Mouse (Mus musculus) forebrain, embryonic 16.5 days (tissue): ENCODE results near the gene Cdc14a. TPM values are rescaled to one million over a fixed set of nuclear protein-coding genes. Genes with fewer than 3 reads are reported as not detected.
A peak's percentile ranks its signal among the peaks of the same experiment; 100 is the strongest.

ENCODE experiments used
- ATAC-seq: fragments of 200-750 bp; cut with Nextera tagmentation; 2 replicates; pipeline ENCODE4 v1.8.0; 2017; ENCODE audit warnings: mild to moderate bottlenecking, moderate library complexity
- H3K27ac ChIP-seq: fragments of 300-500 bp; sonication (generic); 2 replicates; pipeline ENCODE4 v1.5.1; 2014; ENCODE audit warnings: low read length, control low read depth
- H3K27me3 ChIP-seq: fragments of 300-500 bp; sonication (generic); replicated peaks from 2 replicates; pipeline ENCODE4 v1.6.1; 2014; ENCODE audit warnings: low read length; ENCODE audit not compliant: control insufficient read depth, insufficient read depth
- H3K36me3 ChIP-seq: fragments of 300-500 bp; sonication (generic); 2 replicates; pipeline ENCODE4 v1.6.1; 2014; ENCODE audit not compliant: control insufficient read depth, insufficient read depth
- H3K4me1 ChIP-seq: fragments of 300-500 bp; sonication (generic); replicated peaks from 2 replicates; pipeline ENCODE4 v1.6.1; 2014; ENCODE audit warnings: low read length; ENCODE audit not compliant: control insufficient read depth, insufficient read depth
- H3K4me2 ChIP-seq: fragments of 300-500 bp; sonication (generic); 2 replicates; pipeline ENCODE4 v1.6.1; 2014; ENCODE audit warnings: mild to moderate bottlenecking, low read length, control low read depth
- H3K4me3 ChIP-seq: fragments of 300-500 bp; sonication (generic); replicated peaks from 2 replicates; pipeline ENCODE4 v1.5.1; 2014; ENCODE audit warnings: mild to moderate bottlenecking, low read length, control low read depth
- H3K9ac ChIP-seq: fragments of 300-500 bp; sonication (generic); replicated peaks from 2 replicates; pipeline ENCODE4 v1.6.1; 2014; ENCODE audit warnings: low read depth, low read length, control low read depth
- H3K9me3 ChIP-seq: fragments of 300-500 bp; sonication (generic); 2 replicates; pipeline ENCODE4 v1.6.1; 2016; ENCODE audit warnings: low read length; ENCODE audit not compliant: control insufficient read depth
- WGBS: fragments of 180-500 bp; shearing (Covaris S2); extraction: QIAGEN DNeasy Blood & Tissue Kit; methylation state at CpG from one replicate; pipeline ENCODE4 v1.1.7; 2014; 5-methylcytosine and 5-hydroxymethylcytosine counted together
- polyA plus RNA-seq: library from polyadenylated mRNA; unstranded; fragments of >200 nt; fragmentation: Nextera tagmentation; extraction: Ambion mirVana; gene quantifications from 2 replicates; pipeline ENCODE4 v1.2.1, GENCODE M21; 2015

The Cdc14a gene
- polyA plus RNA-seq, 1 experiment from 2014 or later, result 7.7 TPM

GRCm38 (mm10) chr3:116401436-116401835, 22.4 kb downstream of the Cdc14a start:
- H3K27me3 ChIP-seq, result no peaks in the 10 kb centered on the region
- H3K9ac ChIP-seq, result no peak overlapping the region
- WGBS, result 72% methylated on average over 11 of the region's 11 CpGs
- H3K9me3 ChIP-seq, result no peaks in the 10 kb centered on the region
- no peak overlapping the region for H3K4me3 ChIP-seq
- no peak overlapping the region for H3K4me2 ChIP-seq
- peaks cover 21% of the 10 kb centered on the region for H3K4me1 ChIP-seq
- ATAC-seq, result no peak
- no peak overlapping the region for H3K27ac ChIP-seq
- no peaks in the 10 kb centered on the region for H3K36me3 ChIP-seq

DNA sequence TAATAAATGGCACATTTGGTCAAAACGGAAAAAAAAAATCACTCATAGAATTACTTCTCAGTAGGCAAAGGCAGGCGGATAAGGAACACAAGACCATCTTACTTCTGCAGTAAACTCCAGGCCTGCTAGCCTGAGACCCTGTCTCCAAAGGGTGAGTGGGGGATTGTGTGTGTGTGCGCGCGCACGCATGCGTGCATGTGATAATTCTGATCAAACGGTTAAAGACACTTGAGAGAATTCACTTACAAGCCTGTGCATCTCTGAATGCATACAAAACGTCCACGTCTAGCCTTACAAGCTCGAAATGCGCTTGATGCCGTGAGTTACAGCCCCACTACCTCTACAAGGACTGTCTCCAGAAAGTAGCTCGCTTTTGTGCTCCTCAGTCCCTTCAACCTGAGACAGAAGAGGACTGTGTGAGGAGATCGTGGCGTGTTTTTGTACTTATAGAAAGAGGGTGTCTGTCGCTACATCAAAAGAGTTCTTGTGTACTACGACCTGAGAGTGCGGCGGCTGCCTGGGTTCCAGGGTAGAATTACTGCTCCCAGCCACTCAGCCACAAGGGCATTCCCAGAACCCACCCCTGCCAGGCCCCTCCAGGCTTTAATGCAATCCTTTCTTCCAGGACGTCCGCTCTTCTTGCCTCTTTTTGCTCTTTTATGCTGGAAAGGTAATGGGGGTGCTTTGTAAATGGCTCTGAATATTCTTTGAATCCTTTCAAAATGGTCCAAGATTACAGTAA, 24.3 kb downstream of the Cdc14a start:
- H3K9ac ChIP-seq, result peak overlapping the region; percentile 59
- peak; percentile 73 for ATAC-seq
- H3K36me3 ChIP-seq, result no peaks in the 10 kb centered on the region
- peak overlapping the region; percentile 66 for H3K4me2 ChIP-seq
- no peaks in the 10 kb centered on the region for H3K27me3 ChIP-seq
- H3K9me3 ChIP-seq, result no peaks in the 10 kb centered on the region
- H3K4me1 ChIP-seq, result peaks cover 21% of the 10 kb centered on the region
- WGBS, result 19% methylated on average over 22 of the region's 22 CpGs
- H3K4me3 ChIP-seq, result peak overlapping the region; percentile 41
- peak overlapping the region; percentile 84 for H3K27ac ChIP-seq

DNA sequence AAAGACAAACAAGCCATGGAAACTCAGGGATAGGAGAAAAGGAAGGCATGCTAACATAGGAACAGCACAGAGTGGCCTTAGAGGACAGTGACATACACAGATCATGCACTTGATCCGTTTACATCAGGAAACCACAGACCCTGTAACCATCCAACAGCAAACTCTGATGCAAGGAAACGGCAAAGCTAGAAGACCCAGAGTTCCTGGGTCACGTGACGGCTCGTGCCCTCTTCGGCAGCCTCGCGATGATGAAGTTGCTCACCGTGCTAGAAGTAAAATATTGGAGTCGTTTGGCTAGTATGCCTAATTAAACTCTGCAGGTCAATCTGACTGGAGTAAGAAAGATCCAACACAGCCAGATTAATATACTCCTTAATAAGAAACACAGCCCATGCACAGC, 25.3 kb downstream of the Cdc14a start:
- H3K4me1 ChIP-seq, result peaks cover 21% of the 10 kb centered on the region
- H3K4me2 ChIP-seq, result peak overlapping the region; percentile 24
- H3K27me3 ChIP-seq, result no peaks in the 10 kb centered on the region
- H3K9ac ChIP-seq, result no peak overlapping the region
- no peaks in the 10 kb centered on the region for H3K9me3 ChIP-seq
- ATAC-seq, result peak; percentile 31; the same call in 1 of the 2 replicates
- H3K36me3 ChIP-seq, result no peaks in the 10 kb centered on the region
- no peak overlapping the region for H3K27ac ChIP-seq
- no peak overlapping the region for H3K4me3 ChIP-seq
- 49% methylated on average over 10 of the region's 10 CpGs for WGBS

GRCm38 (mm10) chr3:116397976-116398375, 25.9 kb downstream of the Cdc14a start:
- H3K4me2 ChIP-seq, result no peak overlapping the region
- H3K9ac ChIP-seq, result no peak overlapping the region
- peak overlapping the region; percentile 38; the same call in 1 of the 2 replicates for H3K27ac ChIP-seq
- H3K27me3 ChIP-seq, result no peaks in the 10 kb centered on the region
- H3K4me3 ChIP-seq, result no peak overlapping the region
- peaks cover 21% of the 10 kb centered on the region for H3K4me1 ChIP-seq
- H3K36me3 ChIP-seq, result no peaks in the 10 kb centered on the region
- H3K9me3 ChIP-seq, result no peaks in the 10 kb centered on the region
- ATAC-seq, result peak; percentile 48
- WGBS, result 29% methylated on average over 7 of the region's 7 CpGs

GRCm38 (mm10) chr3:116397341-116397740, 26.5 kb downstream of the Cdc14a start:
- Histone ChIP-seq H3K9me3 (no peaks in the 10 kb centered on the region), H3K4me2 (no peak overlapping the region), H3K4me1 (peaks cover 21% of the 10 kb centered on the region), H3K36me3 (no peaks in the 10 kb centered on the region), H3K9ac (no peak overlapping the region), H3K27me3 (no peaks in the 10 kb centered on the region), H3K27ac (no peak overlapping the region), H3K4me3 (no peak overlapping the region)
- no peak for ATAC-seq
- 74% methylated on average over 6 of the region's 6 CpGs for WGBS

GRCm38 (mm10) chr3:116396571-116396970, 27.3 kb downstream of the Cdc14a start:
- ATAC-seq, result no peak
- WGBS, result 80% methylated on average over 3 of the region's 3 CpGs
- no peak overlapping the region for H3K4me3 ChIP-seq
- no peak overlapping the region for H3K27ac ChIP-seq
- H3K9me3 ChIP-seq, result no peaks in the 10 kb centered on the region
- H3K27me3 ChIP-seq, result no peaks in the 10 kb centered on the region
- H3K36me3 ChIP-seq, result no peaks in the 10 kb centered on the region
- H3K9ac ChIP-seq, result no peak overlapping the region
- H3K4me2 ChIP-seq, result no peak overlapping the region
- H3K4me1 ChIP-seq, result peaks cover 21% of the 10 kb centered on the region

DNA sequence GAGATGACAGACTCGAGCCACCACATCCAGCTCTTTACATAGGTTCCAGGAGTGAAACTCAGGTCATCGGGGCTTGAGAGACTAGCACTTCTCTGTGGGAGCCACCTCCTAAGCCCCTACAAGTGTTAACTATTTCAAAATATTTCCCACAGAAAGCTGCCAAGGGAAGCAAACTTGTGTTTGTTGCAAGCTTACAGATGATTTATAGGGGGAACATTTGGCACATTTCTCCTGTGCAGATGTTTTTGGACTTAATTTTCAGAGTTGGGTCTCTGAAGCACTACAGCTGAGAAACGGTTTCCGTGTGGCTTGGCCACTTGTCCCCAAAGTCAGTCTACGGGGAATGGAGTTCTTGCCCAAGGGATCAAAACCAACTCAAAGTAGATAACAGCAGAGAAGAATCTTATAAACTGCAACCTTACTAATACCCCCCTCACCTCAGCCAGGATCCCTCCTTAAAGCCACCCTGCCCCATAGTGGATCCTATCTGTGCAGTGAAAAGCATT, 28.9 kb downstream of the Cdc14a start:
- no peak overlapping the region for H3K4me3 ChIP-seq
- H3K4me2 ChIP-seq, result no peak overlapping the region
- H3K27ac ChIP-seq, result no peak overlapping the region
- ATAC-seq, result no peak
- peaks cover 16% of the 10 kb centered on the region for H3K4me1 ChIP-seq
- 90% methylated on average over 5 of the region's 5 CpGs for WGBS
- no peaks in the 10 kb centered on the region for H3K36me3 ChIP-seq
- H3K9ac ChIP-seq, result no peak overlapping the region
- H3K27me3 ChIP-seq, result no peaks in the 10 kb centered on the region
- no peaks in the 10 kb centered on the region for H3K9me3 ChIP-seq

- Histone ChIP-seq H3K27me3 (no peaks in the 10 kb centered on the region), H3K9ac (no peak overlapping the region), H3K4me1 (no peaks in the 10 kb centered on the region), H3K9me3 (no peaks in the 10 kb centered on the region), H3K27ac (no peak overlapping the region), H3K36me3 (no peaks in the 10 kb centered on the region), H3K4me3 (no peak overlapping the region), H3K4me2 (no peak overlapping the region)
- WGBS, result 89% methylated on average over 10 of the region's 10 CpGs
- ATAC-seq, result no peak
Observed at GRCm38 (mm10) chr3:116391399-116391798, 32.4 kb downstream of the Cdc14a start.

DNA sequence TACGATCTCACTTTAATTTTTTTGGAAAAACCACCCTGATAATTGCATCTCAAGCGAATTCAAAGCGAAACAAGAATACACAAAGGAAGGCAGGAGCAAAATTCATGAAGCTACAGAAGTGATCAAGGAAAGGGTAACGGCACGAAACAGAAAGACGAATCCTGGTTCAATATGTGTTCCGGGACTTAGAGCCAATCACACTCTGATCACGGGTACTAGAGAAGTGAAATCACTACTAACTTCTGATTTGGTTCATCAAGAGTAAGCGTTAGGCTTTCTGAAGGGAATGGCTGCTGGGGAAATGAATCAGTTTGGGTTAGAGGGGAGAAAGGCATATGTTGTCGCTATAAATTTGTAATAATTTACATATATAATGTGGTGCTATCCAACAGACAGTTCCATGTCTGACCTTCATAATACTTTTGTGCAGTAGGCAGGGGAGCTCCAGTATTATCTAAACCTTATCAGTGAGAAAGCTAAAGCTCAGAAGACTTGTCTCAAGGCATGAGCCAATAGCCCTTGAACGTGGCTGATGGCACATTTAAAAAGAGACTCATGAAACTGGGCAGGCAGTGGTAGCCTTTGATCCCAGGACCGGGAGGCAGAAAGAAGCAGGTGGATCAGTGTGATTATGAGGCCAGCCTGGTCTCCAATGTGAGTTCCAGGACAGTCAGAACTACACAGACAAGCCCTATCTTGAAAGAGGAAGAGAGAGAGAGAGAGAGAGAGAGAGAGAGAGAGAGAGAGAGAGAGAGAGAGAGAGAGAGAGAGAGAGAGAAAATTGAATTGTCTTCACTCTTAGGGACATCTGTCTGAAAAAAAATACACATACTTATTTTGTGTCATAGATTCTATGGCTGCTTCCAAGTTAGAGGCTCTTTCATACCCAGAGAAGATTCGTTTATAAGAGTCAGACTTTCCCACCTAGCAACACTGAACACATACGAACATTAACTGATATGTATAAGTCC, 34.0 kb downstream of the Cdc14a start:
- 91% methylated on average over 14 of the region's 14 CpGs for WGBS
- ATAC-seq, result no peak
- H3K4me2 ChIP-seq, result no peak overlapping the region

More for the DNA sequence above, 34.0 kb downstream of the Cdc14a start:
- Histone ChIP-seq H3K4me1 (no peaks in the 10 kb centered on the region), H3K27ac (no peak overlapping the region), H3K27me3 (no peaks in the 10 kb centered on the region), H3K9ac (no peak overlapping the region), H3K9me3 (no peaks in the 10 kb centered on the region), H3K4me3 (no peak overlapping the region), H3K36me3 (no peaks in the 10 kb centered on the region)
